Mouse (Mus musculus): Measurements from ENCODE around the gene Inip. TPM values are rescaled to one million over a fixed set of nuclear protein-coding genes. Genes with fewer than 3 reads are reported as not detected.

Gene Inip
- polyA plus RNA-seq, 1 experiment from 2014 or later = 103 TPM

GRCm38 (mm10) chr4:59819054-59819472 lies 17.7 kb upstream of the Inip start:
- Histone ChIP-seq H3K9me3 (replicated peaks; ENCODE audit: control insufficient read depth, low read length) (no peaks in the 10 kb centered on the region), H3K36me3 (replicated peaks; ENCODE audit: control insufficient read depth, insufficient read depth, low read depth, low read length) (no peaks in the 10 kb centered on the region), H3K27ac (replicated peaks; ENCODE audit: low read depth, low read length) (no peak overlapping the region), H3K27me3 (ENCODE audit: control insufficient read depth, insufficient read depth, low read length) (no peaks in the 10 kb centered on the region), H3K9ac (replicated peaks; ENCODE audit: low read length) (no peak overlapping the region), H3K4me2 (ENCODE audit: low read depth, low read length) (no peak overlapping the region), H3K4me1 (ENCODE audit: control insufficient read depth, insufficient read depth, low read length) (no peaks in the 10 kb centered on the region), H3K4me3 (ENCODE audit: low read depth, low read length) (no peak overlapping the region)
- 79% methylated on average over 7 of the region's 7 CpGs for WGBS
- DNase-seq (ENCODE audit: low spot score) (no peak), ATAC-seq (replicated peaks; ENCODE audit: insufficient number of reproducible peaks, low FRiP score, low TSS enrichment, low read depth) (peak; percentile 24; the same call in 1 of the 2 replicates)

GRCm38 (mm10) chr4:59818498-59818897 lies 17.1 kb upstream of the Inip start:
- DNase-seq (ENCODE audit: low spot score) = no peak
- ATAC-seq (replicated peaks; ENCODE audit: insufficient number of reproducible peaks, low FRiP score, low TSS enrichment, low read depth) = no peak
- Histone ChIP-seq H3K27me3 (ENCODE audit: control insufficient read depth, insufficient read depth, low read length) (no peaks in the 10 kb centered on the region), H3K4me3 (ENCODE audit: low read depth, low read length) (no peak overlapping the region), H3K4me1 (ENCODE audit: control insufficient read depth, insufficient read depth, low read length) (no peaks in the 10 kb centered on the region), H3K9me3 (replicated peaks; ENCODE audit: control insufficient read depth, low read length) (no peaks in the 10 kb centered on the region), H3K4me2 (ENCODE audit: low read depth, low read length) (no peak overlapping the region), H3K9ac (replicated peaks; ENCODE audit: low read length) (no peak overlapping the region), H3K27ac (replicated peaks; ENCODE audit: low read depth, low read length) (no peak overlapping the region), H3K36me3 (replicated peaks; ENCODE audit: control insufficient read depth, insufficient read depth, low read depth, low read length) (no peaks in the 10 kb centered on the region)
- 84% methylated on average over 10 of the region's 10 CpGs for WGBS

- H3K27ac ChIP-seq (replicated peaks; ENCODE audit: low read depth, low read length) = no peak overlapping the region
- H3K27me3 ChIP-seq (ENCODE audit: control insufficient read depth, insufficient read depth, low read length) = no peaks in the 10 kb centered on the region
- H3K36me3 ChIP-seq (replicated peaks; ENCODE audit: control insufficient read depth, insufficient read depth, low read depth, low read length) = no peaks in the 10 kb centered on the region
- DNase-seq (ENCODE audit: low spot score) (no peak), ATAC-seq (replicated peaks; ENCODE audit: insufficient number of reproducible peaks, low FRiP score, low TSS enrichment, low read depth) (no peak)
- H3K4me3 ChIP-seq (ENCODE audit: low read depth, low read length) = no peak overlapping the region
- WGBS = 78% methylated on average over 5 of the region's 5 CpGs
- no peak overlapping the region for H3K9ac ChIP-seq (replicated peaks; ENCODE audit: low read length)
- H3K9me3 ChIP-seq (replicated peaks; ENCODE audit: control insufficient read depth, low read length) = no peaks in the 10 kb centered on the region
- no peaks in the 10 kb centered on the region for H3K4me1 ChIP-seq (ENCODE audit: control insufficient read depth, insufficient read depth, low read length)
- no peak overlapping the region for H3K4me2 ChIP-seq (ENCODE audit: low read depth, low read length)
Measured at GRCm38 (mm10) chr4:59817790-59818189, 16.4 kb upstream of the Inip start.

GRCm38 (mm10) chr4:59816477-59816876 lies 15.1 kb upstream of the Inip start:
- Histone ChIP-seq H3K4me3 (ENCODE audit: low read depth, low read length) (no peak overlapping the region), H3K9me3 (replicated peaks; ENCODE audit: control insufficient read depth, low read length) (no peaks in the 10 kb centered on the region), H3K4me1 (ENCODE audit: control insufficient read depth, insufficient read depth, low read length) (no peaks in the 10 kb centered on the region), H3K27me3 (ENCODE audit: control insufficient read depth, insufficient read depth, low read length) (no peaks in the 10 kb centered on the region), H3K9ac (replicated peaks; ENCODE audit: low read length) (no peak overlapping the region), H3K27ac (replicated peaks; ENCODE audit: low read depth, low read length) (no peak overlapping the region), H3K4me2 (ENCODE audit: low read depth, low read length) (no peak overlapping the region), H3K36me3 (replicated peaks; ENCODE audit: control insufficient read depth, insufficient read depth, low read depth, low read length) (no peaks in the 10 kb centered on the region)
- no peak for DNase-seq (ENCODE audit: low spot score)
- 72% methylated on average over 9 of the region's 9 CpGs for WGBS
- no peak for ATAC-seq (replicated peaks; ENCODE audit: insufficient number of reproducible peaks, low FRiP score, low TSS enrichment, low read depth)

GRCm38 (mm10) chr4:59816016-59816415 lies 14.6 kb upstream of the Inip start:
- ATAC-seq (replicated peaks; ENCODE audit: insufficient number of reproducible peaks, low FRiP score, low TSS enrichment, low read depth) (no peak), DNase-seq (ENCODE audit: low spot score) (peak; percentile 21)
- Histone ChIP-seq H3K27me3 (ENCODE audit: control insufficient read depth, insufficient read depth, low read length) (no peaks in the 10 kb centered on the region), H3K36me3 (replicated peaks; ENCODE audit: control insufficient read depth, insufficient read depth, low read depth, low read length) (no peaks in the 10 kb centered on the region), H3K9me3 (replicated peaks; ENCODE audit: control insufficient read depth, low read length) (no peaks in the 10 kb centered on the region), H3K4me3 (ENCODE audit: low read depth, low read length) (no peak overlapping the region), H3K4me1 (ENCODE audit: control insufficient read depth, insufficient read depth, low read length) (no peaks in the 10 kb centered on the region), H3K4me2 (ENCODE audit: low read depth, low read length) (no peak overlapping the region), H3K27ac (replicated peaks; ENCODE audit: low read depth, low read length) (no peak overlapping the region), H3K9ac (replicated peaks; ENCODE audit: low read length) (no peak overlapping the region)
- WGBS = 42% methylated on average over 5 of the region's 5 CpGs

GRCm38 (mm10) chr4:59815121-59815810 lies 13.9 kb upstream of the Inip start:
- no peak for ATAC-seq (replicated peaks; ENCODE audit: insufficient number of reproducible peaks, low FRiP score, low TSS enrichment, low read depth)
- WGBS = 92% methylated on average over 4 of the region's 4 CpGs
- H3K4me1 ChIP-seq (ENCODE audit: control insufficient read depth, insufficient read depth, low read length) = no peaks in the 10 kb centered on the region

GRCm38 (mm10) chr4:59814094-59814493 lies 12.7 kb upstream of the Inip start:
- ATAC-seq (replicated peaks; ENCODE audit: insufficient number of reproducible peaks, low FRiP score, low TSS enrichment, low read depth) (no peak), DNase-seq (ENCODE audit: low spot score) (no peak)
- no peaks in the 10 kb centered on the region for H3K9me3 ChIP-seq (replicated peaks; ENCODE audit: control insufficient read depth, low read length)
- no peak overlapping the region for H3K4me3 ChIP-seq (ENCODE audit: low read depth, low read length)
- H3K27ac ChIP-seq (replicated peaks; ENCODE audit: low read depth, low read length) = no peak overlapping the region
- H3K4me1 ChIP-seq (ENCODE audit: control insufficient read depth, insufficient read depth, low read length) = no peaks in the 10 kb centered on the region
- WGBS = 79% methylated on average over 7 of the region's 7 CpGs
- no peaks in the 10 kb centered on the region for H3K27me3 ChIP-seq (ENCODE audit: control insufficient read depth, insufficient read depth, low read length)
- H3K4me2 ChIP-seq (ENCODE audit: low read depth, low read length) = no peak overlapping the region
- no peaks in the 10 kb centered on the region for H3K36me3 ChIP-seq (replicated peaks; ENCODE audit: control insufficient read depth, insufficient read depth, low read depth, low read length)
- no peak overlapping the region for H3K9ac ChIP-seq (replicated peaks; ENCODE audit: low read length)

More at GRCm38 (mm10) chr4:59815121-59815810, 13.9 kb upstream of the Inip start:
- DNase-seq (ENCODE audit: low spot score) = no peak
- no peak overlapping the region for H3K4me2 ChIP-seq (ENCODE audit: low read depth, low read length)
- no peaks in the 10 kb centered on the region for H3K36me3 ChIP-seq (replicated peaks; ENCODE audit: control insufficient read depth, insufficient read depth, low read depth, low read length)
- H3K27me3 ChIP-seq (ENCODE audit: control insufficient read depth, insufficient read depth, low read length) = no peaks in the 10 kb centered on the region
- H3K4me3 ChIP-seq (ENCODE audit: low read depth, low read length) = no peak overlapping the region
- H3K27ac ChIP-seq (replicated peaks; ENCODE audit: low read depth, low read length) = no peak overlapping the region
- H3K9ac ChIP-seq (replicated peaks; ENCODE audit: low read length) = no peak overlapping the region
- no peaks in the 10 kb centered on the region for H3K9me3 ChIP-seq (replicated peaks; ENCODE audit: control insufficient read depth, low read length)

- H3K27me3 ChIP-seq (ENCODE audit: control insufficient read depth, insufficient read depth, low read length) = no peaks in the 10 kb centered on the region
- H3K36me3 ChIP-seq (replicated peaks; ENCODE audit: control insufficient read depth, insufficient read depth, low read depth, low read length) = no peaks in the 10 kb centered on the region
- 81% methylated on average over 5 of the region's 5 CpGs for WGBS
- ATAC-seq (replicated peaks; ENCODE audit: insufficient number of reproducible peaks, low FRiP score, low TSS enrichment, low read depth) = no peak
- no peak overlapping the region for H3K4me2 ChIP-seq (ENCODE audit: low read depth, low read length)
- H3K9me3 ChIP-seq (replicated peaks; ENCODE audit: control insufficient read depth, low read length) = no peaks in the 10 kb centered on the region
- H3K27ac ChIP-seq (replicated peaks; ENCODE audit: low read depth, low read length) = no peak overlapping the region
- H3K9ac ChIP-seq (replicated peaks; ENCODE audit: low read length) = no peak overlapping the region
- no peak for DNase-seq (ENCODE audit: low spot score)
- peaks cover 3% of the 10 kb centered on the region; the same call in 1 of the 2 replicates for H3K4me1 ChIP-seq (ENCODE audit: control insufficient read depth, insufficient read depth, low read length)
- H3K4me3 ChIP-seq (ENCODE audit: low read depth, low read length) = no peak overlapping the region
Measured at GRCm38 (mm10) chr4:59808396-59808795, 7.0 kb upstream of the Inip start.

Data from embryonic facial prominence, embryonic 11.5 days (tissue).